Mouse (Mus musculus) c-Kit-positive CD71-positive TER-119-positive erythroid progenitor cells, embryonic 14.5 days (primary cell): Measurements from ENCODE around the gene Ranbp1.
"Not testable (repeated sequence)": the region's sequence is repeated elsewhere in the genome, so short reads cannot be mapped to it uniquely, and the experiment has no call there.

Experiments
- DNase-seq: peaks from one replicate; pipeline ENCODE4 v3.0.0-alpha.2; 2013; ENCODE audit warnings: low spot score

The Ranbp1 gene

DNA sequence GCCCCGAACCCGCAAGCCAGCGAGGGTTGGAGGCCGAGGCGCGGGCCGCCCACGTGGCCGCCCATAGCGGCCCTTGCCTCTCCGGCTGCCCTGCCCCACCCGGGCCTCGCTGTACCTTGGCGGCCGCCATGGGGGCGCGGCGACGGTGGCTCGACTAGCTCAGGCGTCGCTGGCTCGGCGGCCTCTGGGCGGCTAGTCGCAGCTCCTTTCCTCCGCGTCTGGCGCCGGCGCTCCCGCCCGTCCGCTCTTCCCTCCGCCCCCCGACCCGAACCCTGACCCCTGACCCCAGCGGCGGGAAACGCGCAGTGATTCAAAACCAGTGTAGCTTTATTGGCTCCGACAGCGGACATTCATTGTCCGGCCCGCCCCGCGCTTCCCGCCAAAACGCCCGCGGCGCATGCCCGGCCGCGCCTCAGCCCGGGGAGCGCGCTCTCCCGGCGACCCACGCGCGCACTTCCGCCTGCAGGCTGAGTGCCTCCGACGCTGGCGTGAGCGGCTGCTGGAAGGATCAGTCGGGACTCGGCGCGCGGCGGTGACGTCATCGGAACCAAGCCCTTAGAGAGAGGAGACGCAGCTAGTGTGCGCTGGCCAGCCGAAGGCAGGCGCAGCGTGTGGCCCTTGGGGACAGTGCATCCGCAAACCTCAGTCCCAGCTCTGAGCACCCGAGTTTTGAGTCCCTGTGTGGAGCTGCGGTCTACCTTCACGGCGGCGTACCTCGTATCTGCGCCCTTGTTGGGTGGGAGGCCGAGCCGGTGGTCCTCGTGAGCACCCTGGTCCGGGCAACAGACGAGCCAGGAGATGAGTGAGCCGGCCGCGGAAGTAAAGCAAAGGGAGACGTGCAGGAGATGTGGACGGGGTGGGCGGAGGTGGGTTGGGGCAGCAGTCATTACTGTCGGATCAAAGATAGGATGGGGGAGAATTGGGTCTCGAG is at the start of gene Ranbp1, which contains the start of gene Trmt2a:
Ranbp1 (minus strand) TSS at position 300 of the 931 bp plus-strand sequence.
Trmt2a (plus strand) TSS at position 247 of the 931 bp plus-strand sequence.
- peak; percentile 98 for DNase-seq

DNA sequence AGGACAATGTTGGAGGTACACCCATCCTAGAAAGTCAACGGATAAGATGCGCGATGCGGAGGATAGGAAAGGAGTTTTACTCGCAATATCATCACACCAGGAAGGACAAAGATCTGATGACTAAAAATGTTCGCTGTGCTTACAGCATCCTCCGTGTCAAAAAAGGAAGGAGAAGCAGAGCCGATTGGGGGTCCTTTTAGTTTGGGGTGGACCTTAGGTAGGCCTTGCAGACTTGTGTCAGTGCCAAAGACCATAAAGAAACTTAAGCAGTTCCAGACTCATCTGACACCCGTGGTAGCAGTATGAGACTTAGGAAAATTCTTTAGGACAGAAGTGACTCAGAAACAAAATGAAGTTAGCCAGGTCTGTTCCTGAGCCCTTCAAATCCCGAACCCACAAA is 41.1 kb upstream of the Ranbp1 start:
- DNase-seq, result not testable (repeated sequence)

DNA sequence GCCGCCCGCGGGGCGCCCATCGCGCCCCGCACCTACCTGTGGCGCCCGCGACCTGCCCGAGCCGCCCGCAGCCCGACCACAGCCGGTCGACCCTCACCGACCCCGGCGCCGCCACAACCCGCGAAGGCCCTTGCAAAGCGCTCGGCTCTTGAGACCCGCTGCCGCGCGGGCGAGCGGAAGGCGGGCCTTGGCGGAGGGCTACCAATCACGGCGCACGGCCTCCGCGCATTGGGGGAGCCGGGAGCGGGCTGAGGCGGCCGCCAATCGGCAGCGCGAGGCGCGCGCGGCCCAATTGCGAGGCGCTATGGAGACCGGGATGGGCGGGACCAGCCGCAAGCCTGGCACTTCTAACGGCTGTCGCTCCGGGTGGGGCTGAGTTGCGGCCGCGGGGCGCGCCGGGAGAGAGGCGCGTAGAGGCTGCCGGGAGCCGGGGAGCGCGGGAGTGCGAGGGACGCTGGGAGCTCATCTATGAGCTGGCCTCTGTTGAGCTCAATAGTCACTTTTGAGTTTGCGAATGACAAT is 40.6 kb upstream of the Ranbp1 start, which contains the start of gene Dgcr8:
Dgcr8 (minus strand) TSS at position 180 of the 522 bp plus-strand sequence.
- peak; percentile 97 for DNase-seq

DNA sequence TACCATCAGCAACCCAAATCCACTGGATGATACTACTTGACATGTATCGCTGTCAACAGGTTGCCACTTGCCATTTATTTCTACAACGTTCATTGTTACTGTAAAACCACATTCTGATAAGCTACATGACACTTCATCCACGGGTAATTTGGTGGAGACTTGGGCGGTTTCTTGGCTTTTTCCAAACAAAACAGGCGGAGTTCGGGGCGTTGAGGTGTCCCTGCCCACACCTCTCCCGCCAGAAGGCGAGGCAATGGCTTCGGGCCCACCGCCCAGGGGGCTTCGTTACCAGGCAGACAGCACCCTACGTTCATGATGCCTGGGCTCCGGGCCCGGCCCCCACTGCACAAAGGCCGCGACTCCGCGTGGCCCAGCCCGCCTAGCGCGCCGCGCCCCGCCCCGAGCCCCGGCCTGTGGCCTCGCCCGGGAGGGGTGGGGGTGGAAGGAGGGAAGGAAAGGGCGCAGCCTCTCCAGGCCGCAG is 40.1 kb upstream of the Ranbp1 start:
- peak; percentile 66 for DNase-seq

DNA sequence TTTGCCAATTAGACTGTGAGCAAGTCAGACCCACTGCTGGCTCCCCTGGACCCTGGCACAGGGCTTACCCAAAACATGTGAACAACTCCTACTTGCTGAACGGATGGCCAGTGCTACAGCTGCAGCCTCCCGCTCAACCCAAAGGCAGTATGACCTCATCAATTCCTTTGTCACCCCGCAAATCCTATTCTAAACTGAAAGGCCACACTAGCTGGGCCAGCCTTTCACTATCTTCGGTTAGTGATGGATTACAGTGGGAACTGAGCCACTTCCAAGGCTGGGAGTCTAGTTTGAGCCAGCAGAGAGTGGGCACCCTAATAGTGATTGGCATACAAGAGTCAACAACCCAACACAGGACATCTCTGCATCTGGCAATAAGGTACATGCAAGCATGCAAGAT is 39.6 kb upstream of the Ranbp1 start:
- peak; percentile 19 for DNase-seq

DNA sequence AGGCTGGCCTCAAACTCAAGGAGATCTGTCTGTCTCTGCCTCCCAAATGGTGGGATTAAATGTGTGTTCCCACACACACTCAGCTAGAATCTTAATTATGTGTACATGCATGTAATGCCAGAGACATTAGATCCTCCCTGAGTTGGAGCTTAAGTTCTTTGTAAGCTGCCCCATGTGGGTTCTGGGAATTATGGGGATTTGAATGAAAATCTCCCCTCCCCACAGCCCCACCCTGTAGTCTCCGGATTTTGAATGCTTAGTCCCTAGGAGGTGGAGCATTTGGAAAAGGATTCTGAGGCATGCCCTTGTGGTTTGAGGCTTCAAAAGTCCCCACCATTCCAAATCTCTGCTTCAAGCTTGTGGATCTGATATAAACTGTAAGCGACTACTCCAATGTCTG is 26.6 kb upstream of the Ranbp1 start:
- DNase-seq, result no peak

DNA sequence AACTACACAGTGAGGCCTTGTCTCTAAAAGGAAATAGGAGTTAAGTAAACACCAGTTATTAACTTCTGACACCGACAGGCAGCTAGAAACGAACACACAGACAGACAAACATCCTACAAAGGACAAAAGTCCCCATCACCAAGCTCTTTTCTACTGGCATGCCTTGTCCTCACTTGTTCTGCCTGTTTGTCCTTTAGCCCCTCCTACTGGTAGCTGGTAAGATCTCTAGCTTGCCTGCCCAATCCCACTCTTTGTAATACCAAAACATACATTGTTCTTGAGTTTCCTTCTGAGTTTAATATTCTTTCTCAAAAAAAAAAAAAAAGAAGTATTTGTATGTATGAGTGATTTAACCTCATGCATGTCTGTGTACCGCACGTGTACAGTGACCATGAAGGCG is 19.6 kb upstream of the Ranbp1 start:
- no peak for DNase-seq

DNA sequence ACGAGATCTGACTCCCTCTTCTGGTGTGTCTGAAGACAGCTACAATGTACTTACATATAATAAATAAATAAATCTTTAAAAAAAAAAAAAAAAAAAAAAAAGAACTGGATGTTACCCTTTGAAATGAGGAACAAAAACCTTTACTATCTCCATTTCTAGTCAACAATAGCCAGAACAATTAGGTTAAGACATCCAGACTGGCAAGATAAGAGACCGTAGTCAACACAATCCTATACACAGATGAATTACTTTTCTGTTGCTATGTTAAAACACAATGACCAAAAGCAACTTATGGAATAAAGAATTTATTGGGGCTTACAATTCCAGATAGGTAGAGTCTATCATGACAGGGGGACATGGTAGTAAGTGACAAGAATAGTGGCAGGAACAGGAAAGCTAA is 16.5 kb upstream of the Ranbp1 start:
- no peak for DNase-seq

DNA sequence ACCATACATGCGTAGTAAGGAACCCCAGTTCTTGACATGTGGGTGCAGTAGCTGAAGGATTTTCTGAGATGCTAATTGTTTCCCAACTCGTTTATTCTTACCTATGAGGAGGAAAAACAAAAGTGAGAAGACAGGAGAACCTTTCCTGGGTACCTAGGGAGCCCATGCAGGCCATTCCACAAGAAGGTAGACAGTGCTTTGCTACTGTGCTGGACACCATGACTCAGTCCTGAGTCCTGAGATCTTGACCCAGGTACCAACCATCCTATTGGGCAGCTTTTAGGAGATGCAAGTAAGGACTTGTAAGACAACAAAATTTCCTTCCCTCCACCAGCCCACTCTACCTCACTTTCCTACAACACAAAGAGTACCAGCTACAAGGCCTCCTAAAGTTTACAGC is 9.7 kb upstream of the Ranbp1 start, which contains the start of gene Gm49776:
Gm49776 (minus strand) TSS at position 101 of the 400 bp plus-strand sequence.
- no peak for DNase-seq

DNA sequence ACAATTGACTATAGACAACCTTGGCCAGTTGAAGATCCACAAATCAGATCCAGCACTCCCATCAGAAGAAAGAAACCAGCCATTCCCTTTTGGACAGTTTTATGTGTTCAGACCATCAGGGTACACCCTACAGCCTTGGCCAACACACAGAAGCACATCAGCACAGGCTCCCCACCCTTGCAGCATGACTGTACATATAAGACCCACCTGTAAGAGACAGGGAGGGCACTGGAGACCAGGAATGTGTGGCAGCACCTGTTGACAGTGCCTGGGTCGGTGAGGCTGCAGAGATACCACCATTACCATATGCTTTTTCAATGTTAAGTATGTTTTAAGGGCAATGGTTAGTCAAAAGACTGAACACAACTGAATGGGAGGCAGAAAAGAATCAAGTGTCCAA is 5.3 kb upstream of the Ranbp1 start:
- DNase-seq, result no peak

DNA sequence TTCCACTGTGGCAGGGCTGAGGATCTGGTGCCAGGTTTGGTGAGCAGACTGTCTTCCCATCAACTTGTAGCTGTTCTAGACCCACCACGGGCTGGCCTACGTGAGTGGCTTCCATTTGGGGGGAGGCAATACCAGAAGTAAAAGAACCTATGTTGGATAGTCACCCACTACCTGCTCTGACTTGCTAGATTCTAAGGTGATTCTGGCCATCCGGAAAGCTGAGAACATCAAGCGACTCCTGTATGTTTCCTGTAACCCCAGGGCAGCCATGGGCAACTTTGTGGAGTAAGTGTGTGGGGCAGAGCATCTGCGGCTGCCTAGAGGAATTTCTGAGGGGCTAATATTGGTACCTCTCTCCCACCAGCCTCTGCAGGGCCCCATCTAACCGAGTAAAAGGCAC is 4.2 kb upstream of the Ranbp1 start:
- DNase-seq, result no peak

DNA sequence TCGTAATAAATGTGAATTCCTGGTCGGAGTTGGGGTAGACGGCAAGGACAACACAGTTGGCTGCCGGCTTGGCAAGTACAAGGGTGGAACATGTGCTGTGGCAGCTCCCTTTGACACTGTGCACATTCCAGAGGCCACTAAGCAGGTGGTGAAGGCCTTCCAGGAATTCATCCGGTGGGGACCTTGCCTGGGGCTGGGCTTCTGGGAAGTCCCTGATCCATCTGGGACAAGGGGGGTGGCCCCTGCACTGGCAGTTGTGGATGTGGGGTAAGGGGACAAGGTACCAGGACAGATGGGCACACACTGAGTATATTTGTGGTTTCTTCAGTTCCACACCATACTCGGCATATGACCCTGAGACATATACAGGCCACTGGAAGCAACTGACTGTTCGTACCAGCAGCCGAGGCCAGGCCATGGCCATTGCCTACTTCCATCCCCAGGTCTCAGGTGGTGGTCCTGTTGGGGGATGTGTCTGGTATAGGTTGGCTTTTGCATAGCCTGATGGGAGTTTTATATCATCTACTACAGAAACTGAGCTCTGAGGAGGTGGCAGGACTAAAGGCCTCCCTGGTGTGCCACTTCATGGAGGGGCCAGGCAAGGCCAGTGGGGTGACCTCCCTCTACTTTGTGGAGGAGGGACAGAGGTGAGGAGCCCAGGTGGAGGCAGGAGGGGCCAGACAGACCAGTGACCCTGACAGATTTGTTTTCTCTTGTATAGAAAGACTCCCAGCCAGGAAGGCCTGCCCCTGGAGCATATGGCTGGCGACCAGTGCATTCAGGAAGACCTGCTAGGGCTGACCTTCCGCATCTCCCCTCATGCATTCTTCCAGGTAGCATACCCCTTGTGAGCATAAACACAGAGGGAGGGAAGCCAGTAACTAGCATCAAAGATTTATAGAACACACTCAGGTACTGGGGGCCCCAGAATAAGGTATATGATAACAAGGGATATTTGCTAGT is 2.6 kb upstream of the Ranbp1 start:
- no peak for DNase-seq

DNA sequence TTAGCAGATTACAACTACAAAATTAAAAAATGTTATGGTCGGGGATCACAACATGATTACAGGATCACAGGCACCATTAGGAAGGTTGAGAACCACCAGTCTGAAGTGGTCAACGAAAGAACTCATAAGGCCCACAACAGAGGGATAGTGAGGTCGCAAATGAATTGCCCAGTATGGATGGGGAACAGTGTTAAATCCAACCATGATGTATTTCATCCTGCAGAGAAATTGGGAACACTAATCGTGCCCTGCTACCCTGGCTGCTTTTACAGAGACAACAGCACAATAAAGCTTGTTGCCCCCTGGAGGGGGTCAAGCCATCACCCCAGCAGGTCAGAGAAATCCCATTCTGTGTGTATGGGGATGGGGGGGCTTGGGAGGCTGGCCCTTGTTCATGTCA is 1.7 kb upstream of the Ranbp1 start:
- no peak for DNase-seq

DNA sequence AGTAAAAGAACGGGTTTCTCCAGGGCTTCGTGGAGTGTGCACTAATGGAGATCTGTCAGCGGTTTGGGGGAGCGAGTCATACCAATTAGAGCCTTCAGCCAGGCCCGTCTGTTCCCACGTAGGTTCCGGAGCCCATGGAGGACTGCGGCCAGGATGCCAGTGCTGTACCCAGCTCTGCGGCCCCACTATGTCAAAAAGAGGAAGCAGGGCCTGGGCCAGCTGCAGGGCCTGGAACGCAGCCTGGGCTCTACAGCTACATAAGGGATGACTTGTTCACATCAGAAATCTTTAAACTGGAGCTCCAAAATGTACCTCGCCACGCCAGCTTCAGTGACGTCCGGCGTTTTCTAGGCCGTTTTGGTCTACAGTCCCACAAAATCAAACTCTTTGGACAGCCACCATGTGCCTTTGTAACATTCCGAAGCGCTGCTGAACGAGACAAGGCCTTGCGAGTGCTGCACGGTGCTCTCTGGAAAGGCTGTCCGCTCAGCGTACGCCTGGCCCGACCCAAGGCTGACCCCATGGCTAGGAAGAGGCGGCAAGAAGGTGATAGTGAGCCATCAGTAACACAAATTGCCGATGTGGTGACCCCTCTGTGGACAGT is 934 bp upstream of the Ranbp1 start:
- no peak for DNase-seq

DNA sequence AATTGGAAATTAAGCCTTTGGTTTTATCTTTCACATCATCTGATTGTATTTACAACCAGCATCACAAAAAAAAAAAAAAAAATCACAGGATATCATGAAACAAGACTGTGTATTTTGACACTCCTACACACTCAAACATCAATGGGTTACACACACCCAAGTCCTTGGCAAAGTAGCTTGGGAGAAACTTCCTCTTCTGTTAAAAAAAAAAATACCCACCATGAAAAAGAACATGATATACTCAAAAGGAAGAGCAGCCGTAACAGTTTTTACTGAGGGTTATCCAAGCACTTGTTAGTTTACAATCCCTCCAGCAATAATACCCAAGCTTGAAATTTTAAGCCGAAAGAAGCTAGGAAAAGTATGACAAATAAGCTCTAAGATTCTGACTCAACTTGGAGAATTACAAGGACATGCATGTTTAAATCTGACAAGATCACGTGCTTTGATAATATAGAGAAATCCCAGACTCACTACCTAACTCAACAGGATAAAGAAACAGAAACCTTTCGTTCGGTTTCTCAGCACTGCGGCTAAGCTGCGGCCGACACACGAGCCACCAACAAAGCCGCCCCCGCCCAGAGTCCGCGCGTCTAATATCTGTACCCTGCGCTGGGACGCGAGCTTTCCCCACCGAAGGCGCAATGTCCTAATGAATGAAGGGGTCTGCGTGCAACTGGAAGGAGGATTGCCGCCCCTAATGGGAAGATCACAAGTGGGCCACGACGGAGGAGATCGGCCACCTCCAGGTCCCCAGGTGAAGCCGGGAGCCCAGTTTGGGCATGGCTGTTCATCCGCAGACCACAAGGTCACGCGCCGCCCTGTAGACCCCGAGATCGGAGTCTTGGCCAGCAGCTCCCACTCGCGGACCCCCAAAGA is 772 bp downstream of the Ranbp1 start:
- no peak for DNase-seq

DNA sequence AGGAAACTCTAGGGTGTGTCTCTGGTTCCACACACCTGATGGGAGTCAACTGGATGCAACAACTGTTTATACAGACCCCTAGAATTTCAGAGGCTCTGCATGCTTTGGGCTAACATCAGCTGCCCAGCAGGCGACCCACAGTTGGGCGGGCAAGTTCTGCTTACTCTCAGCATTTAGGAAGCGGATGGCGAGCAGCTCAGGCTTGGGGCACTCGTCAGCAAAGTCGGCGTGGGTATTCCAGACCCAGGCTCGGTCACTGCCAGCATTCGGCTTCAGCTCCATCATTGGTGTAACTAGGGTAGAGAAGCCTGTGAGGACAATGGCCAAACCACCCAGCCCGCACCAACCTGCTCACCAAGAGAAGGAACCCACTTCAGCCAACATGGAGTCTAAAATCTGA is 7.0 kb downstream of the Ranbp1 start:
- no peak for DNase-seq

DNA sequence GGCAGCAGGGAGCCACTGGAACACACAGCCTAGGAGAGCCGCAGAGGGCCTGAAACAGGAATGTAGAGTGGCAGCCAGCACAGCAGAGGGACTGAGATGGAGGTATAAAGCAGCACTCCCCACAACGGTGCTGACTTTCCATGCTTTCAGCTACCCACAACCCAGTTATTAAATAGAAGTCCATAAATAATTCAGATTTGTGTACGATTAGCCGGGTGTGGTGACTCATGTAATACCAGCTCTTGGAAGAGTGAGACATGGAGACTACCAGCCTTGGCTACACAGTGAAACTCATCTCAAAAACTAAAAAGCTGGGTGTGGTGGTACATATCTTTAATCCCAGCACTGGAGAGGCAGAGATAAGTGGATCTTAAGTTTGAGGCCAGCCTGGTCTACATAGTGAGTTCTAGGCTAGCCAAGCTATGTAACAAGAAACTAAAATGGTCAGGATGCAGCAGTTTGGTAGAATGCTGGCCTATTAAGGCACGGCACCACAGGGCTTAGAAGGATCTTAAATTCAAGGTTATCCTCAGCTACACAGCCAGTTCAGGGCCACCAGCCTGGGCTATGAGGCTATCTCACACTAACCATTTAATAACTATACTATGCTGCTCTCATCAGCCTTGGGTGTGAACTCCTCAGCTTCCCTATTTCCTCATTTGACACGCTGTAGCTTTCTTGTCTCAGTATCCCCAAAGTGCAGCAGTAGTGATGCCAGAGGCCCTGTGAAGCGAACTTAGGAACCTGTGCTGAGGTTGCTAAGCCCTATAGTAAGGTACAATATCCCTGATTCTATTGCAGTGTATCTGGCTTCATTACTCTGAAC is 11.6 kb downstream of the Ranbp1 start:
- no peak for DNase-seq

DNA sequence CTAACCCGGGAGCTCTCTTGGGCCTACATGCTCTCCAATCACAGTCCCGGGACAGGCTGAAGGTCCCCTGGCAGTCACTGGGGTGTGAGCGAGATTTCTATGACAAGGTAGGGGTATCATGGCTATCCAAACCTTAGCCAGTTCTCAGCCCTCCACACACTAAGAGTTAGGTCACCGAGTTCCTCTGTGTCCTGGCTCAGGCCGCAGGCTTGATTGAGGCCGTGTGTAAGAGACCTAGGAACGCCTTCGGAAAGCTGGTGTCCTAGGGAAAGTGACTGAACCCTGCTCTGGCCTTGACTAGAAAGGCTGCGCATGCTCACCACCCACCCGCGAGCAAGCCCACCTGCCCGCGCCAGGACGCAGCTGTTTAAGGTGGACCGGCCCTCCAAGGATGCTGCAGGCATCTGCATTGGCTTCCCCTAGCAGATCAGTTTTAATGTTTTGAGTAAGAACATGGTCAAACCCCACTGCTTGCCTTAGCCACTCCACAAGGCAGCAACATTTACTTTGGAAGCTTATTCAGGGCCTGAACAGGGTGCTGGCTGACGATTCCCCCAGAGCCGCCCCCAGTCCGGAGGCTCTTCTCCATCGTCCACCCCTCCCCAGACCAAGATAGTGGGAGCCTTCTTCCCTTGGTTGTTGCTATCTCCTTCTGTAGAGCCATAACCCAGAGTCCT is 13.0 kb downstream of the Ranbp1 start:
- no peak for DNase-seq
